Mouse (Mus musculus) megakaryocyte, embryonic 14.5 days (primary cell): ENCODE results near the gene Cyp26a1.

ENCODE experiments used
- FLI1 ChIP-seq: IDR thresholded peaks from 2 replicates; pipeline ENCODE4 v1.6.1; 2012; ENCODE audit warnings: low read length, inconsistent platforms, mixed read lengths
- GATA1 ChIP-seq: IDR thresholded peaks from 3 replicates; pipeline ENCODE4 v1.6.1; 2012; ENCODE audit warnings: mixed read lengths, low read length, inconsistent platforms, borderline replicate concordance

DNA sequence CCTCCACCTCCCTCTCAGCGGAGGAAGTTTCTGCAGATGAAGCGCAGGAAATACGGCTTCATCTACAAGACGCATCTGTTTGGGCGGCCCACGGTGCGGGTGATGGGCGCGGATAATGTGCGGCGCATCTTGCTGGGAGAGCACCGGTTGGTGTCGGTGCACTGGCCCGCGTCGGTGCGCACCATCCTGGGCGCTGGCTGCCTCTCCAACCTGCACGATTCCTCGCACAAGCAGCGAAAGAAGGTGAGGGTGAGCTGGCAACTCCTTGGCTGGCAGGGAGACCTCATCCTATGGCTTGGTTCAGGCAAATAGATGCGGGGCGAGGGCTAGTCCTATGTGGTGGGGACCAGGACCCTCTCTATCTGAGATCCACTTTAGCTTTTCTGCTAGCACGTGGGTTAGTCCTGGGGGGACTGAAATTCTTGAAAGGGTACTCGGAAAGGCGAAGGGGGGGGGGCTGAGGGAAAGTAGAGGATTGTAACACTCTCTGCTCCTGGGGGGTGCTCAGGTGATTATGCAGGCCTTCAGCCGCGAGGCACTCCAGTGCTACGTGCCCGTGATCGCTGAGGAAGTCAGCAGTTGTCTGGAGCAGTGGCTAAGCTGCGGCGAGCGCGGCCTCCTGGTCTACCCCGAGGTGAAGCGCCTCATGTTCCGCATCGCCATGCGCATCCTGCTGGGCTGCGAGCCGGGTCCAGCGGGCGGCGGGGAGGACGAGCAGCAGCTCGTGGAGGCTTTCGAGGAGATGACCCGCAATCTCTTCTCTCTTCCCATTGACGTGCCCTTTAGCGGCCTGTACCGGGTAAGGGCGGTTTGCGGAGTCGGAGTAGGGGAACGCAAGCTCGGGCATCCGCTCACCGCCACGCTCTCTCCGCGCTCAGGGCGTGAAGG lies 919 bp downstream of the Cyp26a1 start:
- TF ChIP-seq GATA1 (no peak), FLI1 (no peak)
